8 mouse cellular contexts compared by ENCODE assay signal in the genomic region with DNA sequence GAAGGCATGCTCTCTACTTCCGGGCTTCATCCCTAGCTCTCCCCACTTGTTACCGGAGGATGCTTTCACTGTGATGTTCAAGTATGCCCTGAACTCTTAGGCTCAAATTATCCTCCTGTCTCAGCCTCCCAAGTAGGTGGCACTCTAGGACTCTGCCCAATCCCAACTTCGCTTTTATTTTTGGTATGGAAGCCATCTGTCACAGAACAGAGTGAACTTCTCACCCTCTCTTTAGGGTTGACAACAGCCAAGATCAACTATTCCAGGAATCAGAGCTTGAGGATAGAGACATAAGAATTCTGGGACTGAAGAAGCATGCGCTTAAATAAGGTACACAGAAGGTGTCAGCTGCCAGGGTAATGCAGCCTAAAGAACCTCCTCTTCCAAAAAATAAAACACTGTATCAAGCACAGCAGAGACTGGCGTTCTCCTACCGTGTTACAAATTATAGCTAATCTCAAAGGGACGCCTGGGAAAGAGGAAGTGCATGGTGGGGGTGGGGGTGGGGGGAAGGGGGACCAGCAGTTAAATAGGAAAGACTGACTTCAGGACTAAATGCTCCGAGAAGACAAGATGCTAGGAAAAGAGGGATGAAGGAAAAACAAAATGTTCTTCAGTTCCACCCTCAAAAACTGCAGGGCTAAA. TPM values are rescaled to one million over a fixed set of nuclear protein-coding genes. Genes with fewer than 3 reads are reported as not detected.
DNase-seq lines count a peak whose midpoint lies in the region; ATAC-seq and TF ChIP-seq lines count a peak whose summit lies in the region.

No protein-coding gene starts in this region.

- no peak for ATAC-seq in cerebellum, adult (ENCODE audit: insufficient number of reproducible peaks, low FRiP score, low TSS enrichment)
- no peak for ATAC-seq in limb, embryonic 15.5 days (ENCODE audit: insufficient number of reproducible peaks, low FRiP score, low TSS enrichment, low read depth)
- no peak for ATAC-seq in stomach, postnatal 0 days (ENCODE audit: low FRiP score, low TSS enrichment)

- no peak for TF ChIP-seq CTCF in testis, adult 2 months (IDR thresholded peaks at IDR 0.05; ENCODE audit: control insufficient read depth, insufficient read depth, insufficient replicate concordance, low read depth, low read length)
- no peak for TF ChIP-seq CTCF in stomach, postnatal 0 days (IDR thresholded peaks at IDR 0.05; ENCODE audit: low read depth)

- H3K36me3 ChIP-seq in testis, adult 2 months (ENCODE audit: control insufficient read depth, insufficient read depth, low read length) = peaks cover 1% of the 10 kb centered on the region; the same call in 1 of the 2 replicates
- peaks cover 42% of the 10 kb centered on the region for H3K36me3 ChIP-seq in limb, embryonic 15.5 days
- H3K36me3 ChIP-seq in stomach, postnatal 0 days (ENCODE audit: control insufficient read depth, insufficient read depth, low read length) = peaks cover 7% of the 10 kb centered on the region

- H3K27me3 ChIP-seq in testis, adult 2 months (ENCODE audit: control insufficient read depth, insufficient read depth, low read length) = no peaks in the 10 kb centered on the region
- no peaks in the 10 kb centered on the region for H3K27me3 ChIP-seq in limb, embryonic 15.5 days
- no peaks in the 10 kb centered on the region for H3K27me3 ChIP-seq in stomach, postnatal 0 days (ENCODE audit: control insufficient read depth, insufficient read depth, low read length)

- no peak for TF ChIP-seq POLR2A in testis, adult 2 months (IDR thresholded peaks at IDR 0.05; ENCODE audit: control insufficient read depth, low read depth, low read length)

- H3K9me3 ChIP-seq in limb, embryonic 15.5 days = no peaks in the 10 kb centered on the region
- no peaks in the 10 kb centered on the region for H3K9me3 ChIP-seq in stomach, postnatal 0 days (ENCODE audit: control insufficient read depth, low read length)

- peak; percentile 29 for DNase-seq in cerebellum, adult 9-10 months
- no peak for DNase-seq in testis, postnatal 10 days (ENCODE audit: low spot score)
- DNase-seq in stomach, postnatal 0 days (ENCODE audit: low spot score) = no peak
- DNase-seq in cerebellum, postnatal 14 days = no peak
- DNase-seq in kidney, adult 8-10 months = no peak

- no peak overlapping the region; the same call in 1 of the 2 replicates for H3K27ac ChIP-seq in testis, adult 2 months (ENCODE audit: control insufficient read depth, insufficient read depth, low read depth, low read length)
- no peak overlapping the region for H3K27ac ChIP-seq in limb, embryonic 15.5 days
- no peak overlapping the region for H3K27ac ChIP-seq in stomach, postnatal 0 days (replicated peaks)

- H3K4me3 ChIP-seq in testis, adult 2 months (ENCODE audit: control insufficient read depth, low read depth, low read length) = peak overlapping the region; percentile 99
- peak overlapping the region; percentile 90 for H3K4me3 ChIP-seq in limb, embryonic 15.5 days
- peak overlapping the region; percentile 87 for H3K4me3 ChIP-seq in stomach, postnatal 0 days (ENCODE audit: low read depth, low read length)

- WGBS in limb, embryonic 15.5 days = 36% methylated on average over 8 of the region's 8 CpGs
- WGBS in stomach, postnatal 0 days = 38% methylated on average over 8 of the region's 8 CpGs

- TF ChIP-seq EP300 in stomach, postnatal 0 days (optimal IDR thresholded peaks at IDR 0.05) = no peak

- H3K4me1 ChIP-seq in testis, adult 2 months (ENCODE audit: control insufficient read depth, insufficient read depth, low read length) = peaks cover 17% of the 10 kb centered on the region
- peaks cover 38% of the 10 kb centered on the region for H3K4me1 ChIP-seq in limb, embryonic 15.5 days
- 0 out of 2 replicates have a peak, but pooled peaks cover 4% of the 10 kb centered on the region for H3K4me1 ChIP-seq in stomach, postnatal 0 days (replicated peaks; ENCODE audit: control insufficient read depth, insufficient read depth)

- H3K9ac ChIP-seq in limb, embryonic 15.5 days = peak overlapping the region; percentile 56
- peak overlapping the region; percentile 83 for H3K9ac ChIP-seq in stomach, postnatal 0 days (ENCODE audit: low read length)

- peak overlapping the region; percentile 86 for H3K4me2 ChIP-seq in limb, embryonic 15.5 days
- peak overlapping the region; percentile 94 for H3K4me2 ChIP-seq in stomach, postnatal 0 days (replicated peaks; ENCODE audit: low read depth)

RNA-seq across cellular contexts. Expression of gene Rgp1, which starts 1.2 kb away (rescaled TPM):
- polyA plus RNA-seq in testis, adult 2 months (2012; rRNA removed) = 36.8 and 37.6 TPM in 2 replicates
- 27.6 and 31.7 TPM in 2 replicates for polyA plus RNA-seq in limb, embryonic 15.5 days (2015; fragmentation: Nextera tagmentation; extraction: Ambion mirVana)
- polyA plus RNA-seq in stomach, postnatal 0 days (2015; fragmentation: Nextera tagmentation; extraction: Ambion mirVana) = 11.7 and 13.0 TPM in 2 replicates

RNA-seq across cellular contexts. Expression of gene Gba2, which starts 1.3 kb away (rescaled TPM):
- 61.0 and 65.0 TPM in 2 replicates for polyA plus RNA-seq in testis, adult 2 months (2012; rRNA removed)
- polyA plus RNA-seq in limb, embryonic 15.5 days (2015; fragmentation: Nextera tagmentation; extraction: Ambion mirVana) = 19.2 and 21.9 TPM in 2 replicates
- 25.0 and 26.1 TPM in 2 replicates for polyA plus RNA-seq in stomach, postnatal 0 days (2015; fragmentation: Nextera tagmentation; extraction: Ambion mirVana)

RNA-seq across cellular contexts. Expression of gene Msmp, which starts 6.9 kb away (rescaled TPM):
- 0.83 and 1.1 TPM in 2 replicates for polyA plus RNA-seq in testis, adult 2 months (2012; rRNA removed)
- polyA plus RNA-seq in limb, embryonic 15.5 days (2015; fragmentation: Nextera tagmentation; extraction: Ambion mirVana) = 2.0 and 7.0 TPM in 2 replicates
- 0.25 and 0.34 TPM in 2 replicates for polyA plus RNA-seq in stomach, postnatal 0 days (2015; fragmentation: Nextera tagmentation; extraction: Ambion mirVana)

RNA-seq across cellular contexts. Expression of gene Tln1, which starts 14.9 kb away (rescaled TPM):
- 44.9 and 51.8 TPM in 2 replicates for polyA plus RNA-seq in testis, adult 2 months (2012; rRNA removed)
- 65.5 and 70.5 TPM in 2 replicates for polyA plus RNA-seq in limb, embryonic 15.5 days (2015; fragmentation: Nextera tagmentation; extraction: Ambion mirVana)
- 42.7 and 60.3 TPM in 2 replicates for polyA plus RNA-seq in stomach, postnatal 0 days (2015; fragmentation: Nextera tagmentation; extraction: Ambion mirVana)

RNA-seq across cellular contexts. Expression of gene Creb3, which starts 15.2 kb away (rescaled TPM):
- 27.9 and 35.0 TPM in 2 replicates for polyA plus RNA-seq in testis, adult 2 months (2012; rRNA removed)
- 87.9 and 96.8 TPM in 2 replicates for polyA plus RNA-seq in limb, embryonic 15.5 days (2015; fragmentation: Nextera tagmentation; extraction: Ambion mirVana)
- 85.6 and 89.2 TPM in 2 replicates for polyA plus RNA-seq in stomach, postnatal 0 days (2015; fragmentation: Nextera tagmentation; extraction: Ambion mirVana)
